Mouse (Mus musculus) lung, postnatal 25 days (tissue): ENCODE measurements at regions not wholly inside any gene's neighbourhood (a gene's known extent, or its start where the extent isn't known, plus 50 kb on each side); places are given as distances from the start of the nearest gene placed in this dataset.
A peak's percentile ranks its signal among the peaks of the same experiment; 100 is the strongest.
"Not testable (repeated sequence)": the region's sequence is repeated elsewhere in the genome, so short reads cannot be mapped to it uniquely, and the experiment has no call there.

Source experiments
- DNase-seq: peaks from one replicate; pipeline ENCODE4 v3.0.0; 2022; ENCODE audit warnings: low spot score

DNA sequence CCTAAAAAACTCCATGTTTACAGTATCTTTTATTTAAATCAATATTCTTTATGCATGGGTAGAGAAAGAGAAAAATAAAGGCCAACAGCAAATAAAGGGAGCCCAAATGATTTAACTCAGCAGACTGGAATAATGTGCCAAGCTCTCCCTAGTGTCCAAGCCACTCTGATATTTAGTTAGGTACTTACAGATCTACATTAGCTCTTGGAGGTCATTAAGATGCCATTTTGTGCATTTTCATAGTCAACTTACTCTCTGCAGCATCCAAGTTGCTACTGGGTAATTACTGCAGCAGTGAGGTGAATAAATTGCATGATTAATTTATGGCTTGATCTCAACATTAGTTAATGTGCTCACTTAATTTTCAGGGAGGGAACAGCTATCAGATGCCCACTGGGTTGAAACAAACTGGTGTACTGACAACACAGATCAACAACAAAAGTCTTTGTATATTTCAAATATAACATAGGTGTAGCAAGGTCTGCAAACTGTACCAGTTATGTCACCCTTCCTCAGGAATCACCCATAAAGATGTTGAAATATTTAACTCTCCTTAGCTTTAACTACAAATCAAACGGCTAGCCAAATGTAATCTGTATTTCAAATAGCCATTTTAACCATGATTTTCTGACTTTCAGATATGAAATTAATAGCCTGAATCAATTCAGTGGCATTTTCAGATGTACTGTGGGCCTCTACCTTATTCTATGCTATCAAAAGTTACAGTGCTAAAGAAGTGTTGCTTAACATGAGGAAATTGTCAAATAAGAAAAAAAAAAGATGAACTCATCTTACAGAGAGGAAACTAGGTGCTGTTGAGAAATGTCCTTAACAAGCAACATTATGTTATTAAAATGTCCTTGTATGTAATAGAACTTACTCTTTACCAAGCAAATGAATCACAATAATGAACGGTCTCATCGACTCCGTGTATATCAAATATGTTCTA is 163.8 kb upstream of the Hapln1 start:
- DNase-seq, result no peak

DNA sequence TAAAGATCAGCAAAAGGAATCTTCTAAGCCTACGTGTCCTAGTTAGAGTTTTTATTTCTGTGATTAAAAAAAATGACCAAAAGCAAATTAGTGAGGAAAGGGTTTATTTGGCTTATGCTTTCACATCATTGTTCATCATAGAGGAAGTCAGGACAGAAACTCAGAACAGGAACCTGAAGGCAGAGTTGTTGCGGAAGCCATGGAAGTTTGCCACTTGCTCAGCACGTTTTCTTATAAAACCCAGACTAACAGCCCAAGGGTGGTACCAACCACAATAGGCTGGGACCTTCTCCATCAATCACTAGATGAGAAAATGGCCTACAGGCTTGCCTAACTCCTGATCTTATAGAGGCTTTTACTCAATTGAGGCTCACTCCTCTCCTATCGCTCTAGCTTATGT is 161.2 kb upstream of the Hapln1 start:
- no peak for DNase-seq

DNA sequence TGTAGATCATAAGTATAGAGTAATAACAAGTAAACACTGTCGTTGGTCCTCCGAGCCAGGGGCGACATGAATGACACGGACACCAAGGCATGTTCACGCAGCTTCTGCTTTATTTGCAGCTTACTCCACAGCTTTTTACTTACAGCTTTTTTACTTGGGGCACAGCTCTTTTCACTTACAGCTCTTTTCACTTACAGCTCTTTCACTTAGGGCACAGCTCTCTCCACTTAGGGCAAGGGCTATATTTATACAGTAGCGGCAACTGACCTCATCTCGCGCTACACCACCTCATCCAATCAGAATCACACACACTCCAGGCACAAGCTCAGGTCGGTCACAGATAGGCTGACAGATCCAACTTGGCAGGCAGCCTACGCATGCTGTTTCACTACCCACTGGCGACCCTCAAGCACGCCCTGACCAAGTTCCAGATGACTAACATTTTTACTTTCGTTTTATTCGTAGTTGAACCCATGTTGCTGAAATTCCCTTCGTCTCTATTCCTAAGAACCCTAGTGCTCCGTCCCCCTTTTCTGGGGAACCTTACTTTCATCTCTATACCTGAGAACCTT is 155.9 kb upstream of the Hapln1 start:
- not testable (repeated sequence) for DNase-seq

DNA sequence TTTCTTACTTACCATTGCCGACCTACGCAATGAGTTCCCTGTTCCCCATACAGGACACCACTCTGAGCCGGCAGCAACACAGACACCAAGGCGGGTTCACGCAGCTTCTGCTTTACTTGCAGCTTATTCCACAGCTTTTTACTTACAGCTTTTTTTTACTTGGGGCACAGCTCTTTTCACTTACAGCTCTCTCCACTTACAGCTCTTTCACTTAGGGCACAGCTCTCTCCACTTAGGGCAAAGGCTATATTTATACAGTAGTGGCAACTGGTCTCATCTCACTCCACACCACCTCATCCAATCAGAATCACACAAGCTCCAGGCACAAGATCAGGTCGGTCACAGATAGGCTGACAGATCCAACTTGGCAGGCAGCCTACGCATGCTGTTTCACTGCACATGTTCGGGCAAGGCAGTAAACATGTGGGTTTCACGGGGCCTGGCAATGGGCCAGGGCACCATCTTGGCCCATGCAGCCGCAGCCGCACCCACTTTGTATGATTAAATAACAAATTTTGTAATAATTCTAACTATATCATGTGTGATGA is 154.9 kb upstream of the Hapln1 start:
- DNase-seq, result peak; percentile 2

DNA sequence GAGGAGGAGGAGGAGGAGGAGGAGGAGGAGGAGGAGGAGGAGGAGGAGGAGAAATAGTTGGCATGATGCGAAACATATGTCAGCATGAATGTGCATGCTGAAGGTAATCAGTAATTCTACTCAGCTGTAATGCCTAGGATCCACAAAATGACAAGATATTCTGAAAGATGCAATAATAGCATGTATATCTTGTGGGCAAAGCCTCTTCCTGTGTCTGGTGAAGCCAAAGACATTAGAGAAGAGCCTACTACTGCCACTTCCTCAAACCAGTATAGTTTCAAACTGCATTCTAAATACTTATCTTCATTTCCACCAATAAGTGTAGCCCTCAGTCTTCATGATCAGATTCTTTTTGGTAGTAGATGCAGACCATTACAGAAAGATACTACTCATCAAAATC is 152.2 kb upstream of the Hapln1 start:
- no peak for DNase-seq

DNA sequence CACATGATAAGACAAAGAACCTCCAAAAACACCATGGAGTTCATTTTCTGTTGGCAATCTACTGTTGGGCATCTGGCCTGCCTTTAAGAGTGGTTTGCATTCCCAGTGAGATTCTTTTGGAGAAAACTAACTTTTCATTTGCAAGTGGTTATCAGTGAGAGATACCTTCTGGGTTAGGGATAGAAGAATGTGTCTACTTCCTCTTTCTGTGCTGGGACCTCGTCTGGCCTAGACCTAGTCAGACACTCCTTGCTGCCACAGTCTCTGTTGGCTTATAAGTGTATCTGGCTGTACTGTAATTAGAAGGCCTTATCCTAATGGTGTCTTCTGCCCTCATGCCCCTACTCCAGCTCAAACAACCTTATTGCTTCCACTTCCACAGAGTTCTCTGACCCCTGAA is 150.4 kb upstream of the Hapln1 start:
- no peak for DNase-seq

DNA sequence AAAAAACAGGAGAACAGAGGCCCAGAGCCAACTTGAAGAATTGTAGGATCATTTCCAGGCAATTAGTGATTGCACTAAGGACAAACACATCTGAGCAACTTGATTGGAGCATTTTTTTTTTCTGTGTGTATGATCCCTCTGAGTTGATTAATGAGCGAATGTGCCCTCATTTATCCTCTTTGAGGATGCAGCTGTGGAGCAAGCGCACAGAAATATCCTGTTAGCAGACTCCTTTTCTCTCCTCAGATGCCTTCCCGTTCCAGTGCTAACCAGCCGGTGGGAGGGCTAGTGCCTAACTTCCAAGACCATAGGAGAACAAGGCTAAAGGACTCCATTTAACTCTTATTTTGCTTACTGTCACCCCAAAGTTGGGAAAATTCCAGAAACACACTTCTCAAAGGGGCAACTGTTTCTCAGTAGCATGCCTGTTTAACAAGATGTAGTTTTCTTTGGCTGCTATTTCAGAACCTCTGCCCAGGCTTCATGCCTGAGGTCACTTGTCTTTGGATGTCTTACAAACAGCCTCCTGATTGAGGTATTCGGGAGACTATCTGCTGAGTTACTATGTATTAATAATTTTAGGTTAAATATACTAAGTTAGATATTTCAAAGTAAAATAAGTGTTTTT is 144.8 kb upstream of the Hapln1 start:
- no peak for DNase-seq

DNA sequence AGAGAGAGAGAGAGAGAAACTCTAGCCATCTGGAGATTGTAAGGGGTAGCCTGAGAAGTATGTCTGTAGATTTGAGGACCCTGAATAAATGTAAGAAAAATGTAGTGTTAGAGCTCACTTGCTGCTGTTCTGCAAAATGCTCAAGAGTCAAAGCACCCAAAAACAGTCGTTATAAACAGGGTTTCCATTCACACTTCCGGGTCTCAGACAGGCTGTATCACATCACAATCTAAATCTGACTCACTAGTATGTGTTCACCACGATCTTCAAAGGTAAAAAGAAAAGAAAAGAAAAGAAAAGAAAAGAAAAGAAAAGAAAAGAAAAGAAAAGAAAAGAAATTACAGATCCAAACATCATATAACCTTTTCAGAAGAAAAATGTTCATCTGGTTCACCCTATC is 143.7 kb upstream of the Hapln1 start:
- no peak for DNase-seq

DNA sequence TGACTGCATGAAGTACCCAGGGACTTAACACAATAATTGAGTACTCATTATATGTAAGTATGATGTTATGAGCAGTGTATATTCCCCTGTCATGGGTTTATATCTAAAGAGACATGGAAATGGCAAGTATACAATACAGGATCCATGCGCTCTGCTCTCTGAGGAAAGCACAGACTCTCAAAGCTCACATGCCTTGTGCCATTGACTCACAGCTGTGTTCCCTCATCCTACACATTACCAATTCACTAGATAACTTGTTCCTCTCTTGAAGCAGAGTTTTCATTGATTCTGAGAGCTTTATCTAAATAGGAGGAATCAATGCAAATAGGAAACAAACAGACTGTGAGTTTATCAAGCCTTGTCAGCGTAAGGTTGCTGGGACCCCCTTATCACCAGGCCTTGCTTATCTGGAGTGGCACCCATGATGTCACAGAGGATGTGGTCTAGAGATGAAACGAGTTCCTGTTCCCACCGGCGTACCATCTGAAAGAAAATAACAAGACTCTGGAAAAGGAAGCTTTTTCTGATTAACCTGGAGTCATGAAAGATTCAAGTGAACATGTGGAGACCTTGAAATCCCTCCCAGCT is 138.4 kb upstream of the Hapln1 start:
- no peak for DNase-seq

DNA sequence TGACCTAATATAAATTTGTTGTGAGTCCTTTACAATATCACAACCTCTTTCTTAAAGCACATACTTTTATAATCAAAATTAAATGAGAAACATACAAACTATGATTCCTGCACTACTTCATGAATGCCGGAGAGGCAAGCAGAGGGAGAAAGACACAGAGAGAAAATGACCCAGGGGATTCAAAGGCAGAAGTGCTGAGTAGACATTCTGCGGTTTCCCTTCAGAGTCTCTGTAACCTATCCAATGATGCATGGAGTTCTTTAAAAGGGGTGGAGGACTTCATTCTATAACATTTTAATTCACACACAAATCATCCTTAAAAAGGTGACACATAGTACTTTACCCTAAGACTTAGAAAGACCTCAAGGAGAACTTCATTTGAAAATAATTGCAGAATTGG is 129.1 kb upstream of the Hapln1 start:
- no peak for DNase-seq

DNA sequence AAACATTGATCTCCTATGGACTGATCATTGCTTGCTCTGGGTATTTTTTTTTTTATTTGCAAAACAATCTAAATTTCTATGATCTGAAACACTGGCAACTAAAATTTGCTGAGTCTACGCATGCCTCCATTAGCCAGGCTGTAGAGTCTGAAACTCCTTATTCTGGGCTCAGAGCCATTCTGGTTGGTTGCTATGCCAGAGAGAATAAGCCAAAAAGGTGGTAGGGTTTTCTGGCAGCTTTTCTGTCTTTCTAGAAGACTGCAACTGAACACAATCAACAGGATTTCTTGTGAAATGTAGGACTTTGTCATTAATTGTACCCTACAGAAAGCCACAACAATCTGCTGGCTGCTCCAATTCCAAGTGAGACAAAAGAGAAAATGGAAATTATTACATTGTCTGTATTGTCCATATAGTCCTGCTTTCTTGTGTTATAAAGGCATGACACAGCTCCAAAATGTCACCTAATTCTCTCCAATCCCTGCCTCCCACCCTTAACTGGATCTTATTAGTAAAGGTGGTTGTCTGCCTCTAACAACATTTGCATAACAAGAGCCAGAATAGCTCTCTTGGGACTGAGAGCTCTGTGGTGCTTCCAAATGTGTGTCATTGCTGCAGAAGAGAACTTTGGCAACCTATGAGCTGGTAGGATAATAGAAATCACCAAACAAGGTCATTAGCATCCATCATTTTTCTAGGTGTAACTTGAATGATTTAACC is 126.7 kb upstream of the Hapln1 start:
- no peak for DNase-seq

DNA sequence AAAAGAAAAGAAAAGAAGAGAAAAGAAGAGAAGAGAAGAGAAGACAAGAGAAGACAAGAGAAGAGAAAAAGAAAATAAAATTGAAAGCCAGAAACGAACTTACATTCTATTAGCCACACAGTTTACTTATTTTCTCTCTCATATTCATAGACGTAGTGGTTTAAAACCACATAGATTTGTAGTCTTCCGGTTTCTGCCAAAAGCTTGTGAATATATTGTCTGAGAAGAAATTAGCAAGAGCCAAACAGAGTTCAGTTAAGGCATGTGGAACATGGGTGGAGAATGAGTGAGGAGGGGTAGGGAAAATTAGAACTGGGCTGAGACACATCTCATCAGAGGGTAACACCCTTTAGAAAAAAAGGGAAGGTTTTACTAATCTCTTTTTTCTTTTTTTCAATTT is 120.8 kb upstream of the Hapln1 start:
- DNase-seq, result no peak

DNA sequence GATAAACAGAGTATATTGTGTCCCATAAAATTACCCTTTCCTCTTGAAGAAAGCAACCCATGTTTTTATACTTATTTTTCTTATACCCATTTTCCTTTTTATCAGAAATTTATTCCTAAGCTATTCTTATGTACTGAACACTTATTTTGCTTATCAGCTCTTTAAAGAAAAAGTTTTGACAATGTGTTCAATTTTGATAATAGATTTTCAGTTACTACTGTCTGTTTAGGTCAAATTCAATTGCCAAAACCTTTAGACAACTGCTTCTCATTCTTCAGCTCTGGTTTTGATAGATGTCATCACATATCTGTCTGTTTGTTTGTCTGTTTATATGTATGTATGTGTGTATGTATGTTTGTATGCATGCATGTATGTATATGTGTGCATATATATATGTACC is 117.8 kb upstream of the Hapln1 start:
- no peak for DNase-seq

DNA sequence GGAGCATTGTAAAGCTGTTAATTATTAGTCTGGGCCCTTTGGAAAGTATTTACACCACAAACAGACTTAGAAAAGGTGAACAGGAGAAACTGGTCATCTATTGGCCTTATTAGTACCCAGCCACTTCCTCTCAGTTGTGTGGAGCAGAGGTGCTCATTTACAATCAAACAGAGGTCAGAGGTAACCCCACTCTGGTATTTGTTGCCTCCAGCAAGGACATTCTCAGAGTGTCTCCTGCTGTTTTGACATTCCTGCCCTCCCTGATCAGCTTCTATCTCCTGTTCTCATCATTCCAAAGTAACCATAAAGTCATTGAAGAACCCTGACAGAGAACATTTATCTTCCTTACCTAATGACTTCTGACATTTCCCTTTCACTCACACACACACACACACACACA is 116.1 kb upstream of the Hapln1 start:
- DNase-seq, result no peak

DNA sequence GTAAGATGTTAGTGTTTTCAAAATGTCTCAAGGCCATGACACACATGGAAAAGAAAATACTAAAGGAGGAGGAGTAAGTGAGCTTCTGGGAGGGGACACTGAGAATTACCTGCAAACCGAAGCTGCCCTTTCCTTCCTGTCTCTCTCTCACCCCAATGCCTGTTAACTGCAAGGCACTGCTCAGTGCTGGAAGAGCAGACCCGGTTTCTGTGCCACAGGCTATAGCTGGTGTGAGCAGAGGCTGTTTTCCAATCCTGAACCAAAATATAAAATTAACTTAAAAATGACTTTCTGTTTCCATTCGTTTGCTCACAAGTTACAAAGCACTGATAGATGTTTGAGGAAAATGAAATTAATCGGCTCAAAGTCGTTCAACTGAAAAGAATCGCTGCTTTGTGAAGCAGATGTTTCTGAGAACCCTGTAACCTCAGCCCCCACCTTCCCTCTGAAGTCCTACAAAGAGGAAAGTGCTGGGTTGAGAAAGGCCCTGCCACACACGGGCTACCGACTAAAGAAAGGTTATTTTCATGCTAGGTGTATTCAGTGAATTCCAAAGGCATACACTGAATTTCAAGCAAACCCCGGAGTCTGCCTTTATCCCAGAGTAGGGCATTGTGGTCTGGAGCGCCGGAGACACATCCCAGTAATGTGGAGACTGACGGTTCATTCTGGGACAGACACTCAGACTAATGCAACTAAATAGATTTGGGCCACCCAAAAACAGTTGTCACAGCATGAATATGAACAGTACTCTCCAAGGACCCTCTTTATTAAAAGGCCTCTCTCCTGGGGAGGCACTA is 111.1 kb upstream of the Hapln1 start:
- DNase-seq, result no peak

DNA sequence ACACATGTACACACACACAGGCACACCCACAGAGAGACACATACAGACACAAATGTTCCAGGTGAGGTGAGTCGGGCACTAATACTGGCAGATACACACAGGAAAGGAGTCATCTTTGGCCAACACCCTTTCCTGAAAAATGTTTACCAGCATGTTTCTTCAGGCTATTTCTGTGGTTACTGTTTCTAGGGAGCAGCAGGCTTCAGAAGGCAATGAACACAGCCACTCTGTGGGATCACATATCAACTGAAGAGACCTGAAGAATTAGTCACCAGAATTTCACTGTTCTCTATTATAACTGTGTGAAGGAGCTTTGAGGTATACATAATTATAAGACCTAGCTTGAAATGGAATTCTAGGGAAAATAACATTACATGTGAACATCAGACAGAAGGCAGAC is 94.7 kb upstream of the Hapln1 start:
- peak; percentile 3 for DNase-seq

DNA sequence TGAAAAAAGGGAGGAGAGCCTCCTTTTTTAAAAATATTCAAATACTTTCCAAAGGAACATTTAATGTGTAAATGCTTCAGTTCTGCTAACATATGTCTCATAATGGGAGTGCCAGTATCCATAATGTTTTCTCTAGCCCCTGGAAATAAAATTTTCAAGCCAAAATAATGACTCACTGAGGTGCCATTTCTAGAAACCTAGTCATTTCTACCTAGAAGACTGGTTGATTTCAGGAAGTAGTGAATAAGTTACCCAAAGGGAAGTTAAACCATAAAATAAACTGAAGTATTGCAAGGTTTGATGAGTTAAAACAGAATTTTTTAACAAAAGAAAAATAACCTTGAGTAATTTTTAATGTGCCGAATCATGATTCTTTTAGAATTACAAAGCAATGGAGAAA is 85.8 kb upstream of the Hapln1 start:
- no peak for DNase-seq

DNA sequence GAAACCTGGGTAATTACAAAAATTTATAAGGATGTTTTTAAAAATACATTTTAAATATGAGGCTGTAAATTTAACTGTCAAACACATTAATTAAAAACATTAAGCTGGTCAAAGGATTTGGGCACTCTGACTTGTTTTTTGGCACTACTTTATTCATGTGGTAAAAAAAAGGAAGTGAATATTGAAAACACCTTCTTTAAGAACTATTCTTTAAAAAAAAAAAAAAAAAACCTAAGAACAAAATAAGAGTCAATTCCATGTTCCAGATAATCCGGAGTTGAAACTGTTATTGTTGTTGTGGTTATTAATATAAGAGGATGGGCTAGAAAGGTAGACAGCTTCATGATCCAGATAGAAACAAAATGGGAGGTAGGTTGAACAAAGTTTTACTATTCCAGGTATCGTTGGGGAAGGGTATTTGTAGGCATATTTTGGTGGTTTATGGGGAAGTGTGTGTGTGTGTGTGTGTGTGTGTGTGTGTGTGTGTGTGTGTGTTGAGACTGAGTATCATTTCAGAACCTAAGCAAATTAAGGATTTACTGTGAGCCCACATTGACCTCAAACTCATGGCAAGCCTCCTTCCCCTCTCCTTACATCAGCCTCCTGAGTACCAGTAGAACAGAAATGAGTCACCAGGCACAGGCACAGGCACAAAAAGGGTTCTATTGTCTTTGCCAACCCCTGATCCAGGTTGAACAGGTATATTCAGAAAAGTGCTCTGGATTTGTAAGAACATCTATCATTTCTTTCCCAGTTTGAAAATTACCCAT is 85.2 kb upstream of the Hapln1 start:
- no peak for DNase-seq

DNA sequence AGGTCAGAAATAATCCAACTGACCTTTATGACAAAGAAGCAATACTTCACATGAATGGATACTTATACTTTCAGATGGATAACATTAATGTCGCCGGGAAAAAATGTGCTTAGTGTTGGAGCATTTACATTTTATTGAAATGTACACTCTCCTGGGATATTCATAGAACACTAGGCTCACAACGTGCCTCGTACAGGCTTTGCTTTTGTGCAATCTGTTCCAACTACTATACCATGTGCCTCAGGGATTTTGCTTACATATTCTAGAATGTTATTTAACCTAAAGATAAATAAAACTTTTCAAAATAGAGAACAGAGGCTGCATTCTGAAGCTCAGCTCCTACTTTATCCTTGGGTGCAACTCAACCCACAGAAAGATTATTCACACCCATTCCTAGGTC is 75.8 kb upstream of the Hapln1 start:
- no peak for DNase-seq
